Mouse (Mus musculus) 416B (cell line): Measurements from ENCODE around the gene Kat5.

Experiments used
- DNase-seq: peaks from one replicate; pipeline ENCODE4 v3.0.0; 2011; ENCODE audit warnings: low read depth

The Kat5 gene

DNA sequence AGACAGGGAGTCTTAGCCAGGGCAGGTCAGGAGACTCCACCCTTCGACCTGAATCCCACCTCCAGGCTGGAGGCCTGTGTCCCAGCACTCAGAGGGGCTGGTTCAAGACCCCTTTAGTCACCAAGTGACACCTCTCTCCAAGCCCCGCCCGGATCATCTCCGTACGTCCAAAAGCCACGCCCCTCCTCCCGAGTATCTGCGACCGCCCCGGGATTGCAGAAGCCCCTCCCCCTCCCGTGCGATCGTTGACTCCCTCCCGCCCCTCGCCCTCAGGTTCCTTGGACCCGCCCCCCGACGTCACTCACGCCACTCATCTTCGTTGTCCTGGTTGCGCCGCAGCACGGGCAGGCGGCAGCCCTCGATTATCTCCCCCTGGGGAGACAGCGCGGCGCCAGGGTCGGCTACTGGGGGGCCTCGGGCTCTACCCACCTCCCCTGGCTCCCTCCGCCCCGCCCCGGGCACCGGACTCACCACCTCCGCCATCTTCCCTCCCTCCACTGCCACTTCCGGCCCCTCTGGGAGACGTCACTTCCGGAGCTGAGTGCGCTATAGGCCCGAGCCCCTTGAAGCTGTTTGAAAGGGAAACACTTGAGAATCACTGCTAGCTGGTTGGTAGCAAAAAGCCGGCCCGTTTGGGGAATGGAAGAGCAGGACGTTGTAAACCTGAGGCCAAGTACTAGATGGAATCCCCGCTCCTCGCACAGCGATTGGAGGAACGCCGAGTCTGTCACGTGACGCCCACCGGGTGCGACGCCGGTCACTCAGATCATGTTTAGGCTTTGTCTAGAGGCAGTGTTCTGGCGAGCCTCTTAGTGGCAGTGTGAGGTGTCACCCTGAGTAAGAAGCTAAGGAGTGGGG is at the start of gene Kat5:
Kat5 (minus strand) TSS at position 691 of the 858 bp plus-strand sequence.
- peak; percentile 96 for DNase-seq

GRCm38 (mm10) chr19:5654720-5655298 is 44.8 kb upstream of the Kat5 start:
- no peak for DNase-seq

DNA sequence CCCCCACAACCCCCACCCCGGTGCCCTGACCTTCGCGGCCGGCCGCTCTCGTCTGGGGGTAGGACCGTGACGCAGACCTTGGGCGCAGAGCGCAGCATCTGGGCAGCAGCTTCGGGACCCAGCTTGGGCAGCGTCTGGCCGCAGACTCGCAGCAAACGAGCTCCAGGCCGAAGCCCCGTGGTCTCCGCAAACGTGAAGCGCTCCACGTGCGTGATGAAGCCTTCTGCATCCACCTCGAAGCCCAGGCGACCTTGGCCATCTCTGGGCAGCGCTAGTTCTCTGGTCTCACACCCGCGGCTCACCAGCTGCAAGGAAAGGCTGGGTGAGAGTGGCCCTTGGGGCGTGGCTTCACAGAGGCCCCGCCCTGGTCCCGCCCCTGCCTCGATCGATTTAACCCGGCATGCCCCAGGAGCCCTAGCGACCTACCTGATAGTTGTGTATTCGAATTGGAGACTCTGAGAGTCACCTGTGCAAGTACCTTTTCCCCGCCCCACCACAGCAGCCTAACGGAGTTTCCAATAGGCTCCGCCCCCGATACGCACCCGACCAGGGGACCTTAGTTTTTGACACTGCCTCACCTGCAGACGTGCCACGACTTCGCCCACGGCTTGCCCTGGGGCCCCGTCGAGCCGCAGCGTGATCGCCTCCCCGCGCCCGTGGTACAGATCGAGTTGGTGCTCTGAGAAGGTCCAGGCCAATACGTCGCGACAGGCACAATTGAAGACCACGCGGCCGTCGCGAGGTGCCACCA is 44.1 kb upstream of the Kat5 start:
- no peak for DNase-seq

- no peak for DNase-seq
These were observed 42.5 kb upstream of the Kat5 start for GRCm38 (mm10) chr19:5652570-5652969.

GRCm38 (mm10) chr19:5651502-5652274 is 41.7 kb upstream of the Kat5 start:
- DNase-seq: no peak

DNA sequence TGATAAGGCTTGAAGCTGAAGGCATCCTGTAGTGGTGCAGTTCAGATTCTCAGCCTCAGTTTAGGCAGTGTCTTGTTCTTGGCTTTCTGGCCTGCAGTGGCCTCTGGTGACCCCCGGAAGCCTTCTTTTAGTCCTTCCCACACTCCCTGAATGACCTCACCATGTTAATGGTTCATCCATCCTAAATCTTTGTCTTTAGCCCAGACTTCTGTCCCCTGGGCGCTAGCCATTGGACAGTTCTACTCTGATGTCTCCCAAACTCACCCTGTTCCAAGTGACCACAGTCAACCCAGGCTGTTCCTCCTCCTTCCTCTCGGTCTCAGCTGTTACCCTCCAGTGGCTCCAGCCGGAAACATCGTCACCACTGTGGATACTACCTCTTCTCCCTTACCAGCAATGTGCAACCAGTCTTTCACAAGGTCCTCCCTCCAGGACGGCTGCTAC is 39.3 kb upstream of the Kat5 start:
- DNase-seq: peak; percentile 62

DNA sequence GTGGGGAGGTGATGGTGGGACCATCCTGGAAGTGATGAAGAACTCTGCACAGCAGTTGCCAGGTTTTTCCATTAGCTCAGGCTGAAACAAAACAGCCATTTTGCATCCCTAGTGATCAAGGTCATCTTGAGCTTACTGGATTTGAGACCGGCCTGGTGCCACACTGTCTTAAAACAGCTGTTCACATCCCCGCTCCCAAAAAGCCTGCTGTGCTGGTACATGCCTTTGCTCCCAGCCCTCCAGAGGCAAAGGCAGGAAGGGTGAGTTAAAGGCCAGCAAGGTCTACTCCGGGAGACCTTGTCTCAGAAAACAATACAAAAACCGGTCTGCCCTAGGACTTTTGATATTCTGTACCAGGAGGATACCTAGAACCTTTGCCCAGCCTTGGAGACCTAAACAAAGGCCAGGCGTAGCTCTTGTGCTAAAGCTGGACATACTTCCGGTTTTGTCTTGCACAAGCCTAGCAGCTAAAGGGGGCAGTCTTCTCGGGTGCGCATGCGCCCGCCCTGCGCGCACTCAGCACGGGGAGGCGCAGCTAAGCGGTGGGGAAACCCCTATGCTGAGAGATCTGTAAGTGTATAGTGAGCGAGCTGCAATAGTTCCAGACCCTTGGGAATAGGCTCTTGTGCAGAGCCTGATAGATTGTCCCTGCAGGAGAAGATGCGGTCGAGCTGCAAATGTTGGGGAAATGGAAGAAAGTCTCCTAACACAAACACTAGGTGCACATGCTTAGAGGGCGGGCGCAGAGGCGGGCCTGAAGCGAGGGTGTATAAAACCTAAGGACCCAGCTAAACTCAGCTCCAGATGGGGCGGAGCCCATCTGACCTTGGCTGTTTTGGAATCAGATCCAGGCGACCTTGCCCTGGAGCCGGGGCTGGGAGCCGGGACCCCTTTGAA is 38.6 kb upstream of the Kat5 start:
- DNase-seq: peak; percentile 85

DNA sequence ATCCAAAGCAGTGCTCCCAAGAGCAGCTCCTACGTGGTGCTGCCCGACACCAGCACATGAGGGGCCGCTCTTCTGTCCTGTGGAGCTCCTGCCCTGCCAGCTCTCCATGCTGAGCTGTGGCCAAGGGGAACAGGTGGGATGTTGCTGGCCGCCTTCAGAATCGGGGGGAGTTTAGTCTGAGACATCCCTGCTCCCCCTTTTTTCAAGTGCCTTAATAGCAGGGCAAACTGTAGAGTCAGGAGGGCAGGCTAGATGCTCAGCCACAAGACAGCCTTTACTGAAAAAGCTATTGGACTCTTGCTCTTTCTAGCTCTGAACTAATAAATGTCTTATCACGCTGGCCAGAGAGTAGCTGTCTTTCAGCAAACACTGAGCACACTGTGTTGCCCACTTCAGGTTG is 37.8 kb upstream of the Kat5 start:
- no peak for DNase-seq

GRCm38 (mm10) chr19:5646731-5647330 is 36.8 kb upstream of the Kat5 start:
- DNase-seq: no peak

DNA sequence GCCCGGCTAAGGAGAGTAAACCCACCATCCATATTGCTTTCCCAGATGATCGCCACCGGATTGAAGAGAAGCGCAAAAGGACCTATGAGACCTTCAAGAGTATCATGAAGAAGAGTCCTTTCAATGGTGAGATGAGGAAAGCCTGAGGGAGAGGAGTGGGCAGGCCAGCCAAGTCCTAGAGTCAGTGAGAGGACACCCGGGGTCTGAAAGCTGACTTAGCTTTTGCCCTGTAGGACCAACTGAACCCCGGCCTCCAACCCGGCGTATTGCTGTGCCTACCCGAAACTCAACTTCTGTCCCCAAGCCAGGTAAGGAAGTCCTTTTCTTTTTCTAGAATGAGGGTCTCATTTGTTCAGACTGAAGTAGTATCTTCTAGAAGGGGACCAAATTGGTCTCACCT is 35.2 kb upstream of the Kat5 start:
- no peak for DNase-seq

DNA sequence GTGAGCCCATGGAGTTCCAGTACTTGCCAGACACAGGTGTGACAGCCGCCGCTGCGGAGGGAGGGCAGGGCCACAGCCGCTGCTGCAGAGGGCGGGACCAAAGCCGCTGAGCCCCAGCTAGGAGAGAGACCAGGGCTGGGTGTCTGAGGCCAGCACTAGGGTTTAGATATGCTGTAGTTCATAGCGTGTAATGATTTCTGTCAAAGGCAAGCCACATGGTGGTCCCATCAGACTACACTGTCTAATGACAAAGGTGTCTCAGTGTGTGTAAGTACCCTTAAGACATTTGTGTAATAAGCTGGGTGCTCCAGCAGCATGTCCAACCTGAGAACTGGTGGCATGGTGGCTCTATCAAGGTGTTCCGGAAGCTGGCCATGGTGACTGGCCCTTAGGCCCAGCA is 31.6 kb upstream of the Kat5 start:
- no peak for DNase-seq

DNA sequence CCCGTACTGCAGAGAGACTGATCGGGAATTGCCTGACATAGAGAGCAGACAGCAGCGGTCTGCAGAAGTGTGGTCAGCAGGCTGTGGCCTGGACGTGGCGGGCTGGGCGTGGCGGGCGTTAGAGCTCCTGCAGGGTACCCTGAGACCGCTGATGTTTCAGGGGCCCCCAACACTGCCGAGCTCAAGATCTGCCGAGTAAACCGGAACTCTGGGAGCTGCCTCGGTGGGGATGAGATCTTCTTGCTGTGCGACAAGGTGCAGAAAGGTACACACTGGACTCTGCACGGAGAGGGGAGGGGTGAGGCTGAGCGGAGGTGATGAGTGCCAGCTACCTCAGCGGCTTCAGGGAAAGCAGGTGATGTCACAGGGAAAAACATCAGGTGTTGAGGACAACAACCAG is 31.0 kb upstream of the Kat5 start:
- no peak for DNase-seq

DNA sequence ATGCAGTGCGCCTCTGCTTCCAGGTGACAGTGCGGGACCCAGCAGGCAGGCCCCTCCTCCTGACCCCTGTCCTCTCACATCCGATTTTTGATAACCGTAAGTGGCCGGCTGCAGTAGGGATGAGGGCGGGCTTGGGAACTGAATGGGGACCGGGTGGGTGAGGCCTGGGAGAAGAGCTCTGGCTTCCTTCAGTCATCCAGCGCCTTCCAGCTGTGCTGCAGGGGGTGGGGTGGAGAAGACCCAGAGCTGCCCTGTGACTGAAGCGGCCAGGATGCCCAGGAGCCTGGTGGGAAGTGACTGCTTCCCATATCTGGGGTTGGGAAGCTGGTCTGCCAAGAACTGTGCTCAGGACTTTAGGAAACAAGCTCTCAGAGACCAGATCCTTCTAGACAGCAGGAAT is 30.3 kb upstream of the Kat5 start:
- DNase-seq: no peak

DNA sequence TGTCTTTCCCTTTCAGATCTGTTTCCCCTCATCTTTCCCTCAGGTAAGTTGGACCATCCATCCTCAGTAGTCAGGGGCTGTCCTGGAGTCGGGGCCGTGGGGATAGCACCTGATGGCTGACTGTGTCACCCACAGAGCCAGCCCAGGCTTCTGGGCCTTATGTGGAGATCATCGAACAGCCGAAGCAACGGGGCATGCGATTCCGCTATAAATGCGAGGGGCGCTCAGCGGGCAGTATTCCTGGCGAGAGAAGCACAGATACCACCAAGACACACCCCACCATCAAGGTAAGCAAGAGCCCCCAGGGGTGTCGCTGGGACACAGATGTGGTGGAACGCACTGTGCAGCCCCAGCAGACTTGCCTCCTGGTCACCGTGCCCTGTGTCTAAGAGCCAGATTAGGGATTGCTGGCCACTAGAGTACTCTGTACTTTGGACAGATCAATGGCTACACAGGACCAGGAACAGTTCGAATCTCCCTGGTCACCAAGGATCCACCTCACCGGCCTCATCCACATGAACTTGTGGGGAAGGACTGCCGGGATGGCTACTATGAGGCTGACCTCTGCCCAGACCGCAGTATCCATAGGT is 28.5 kb upstream of the Kat5 start:
- no peak for DNase-seq

GRCm38 (mm10) chr19:5637069-5638047 is 27.3 kb upstream of the Kat5 start, which contains the start of gene Rela:
Gene Rela, plus strand, starts transcription at chr19:5637483.
- DNase-seq: peak; percentile 91

DNA sequence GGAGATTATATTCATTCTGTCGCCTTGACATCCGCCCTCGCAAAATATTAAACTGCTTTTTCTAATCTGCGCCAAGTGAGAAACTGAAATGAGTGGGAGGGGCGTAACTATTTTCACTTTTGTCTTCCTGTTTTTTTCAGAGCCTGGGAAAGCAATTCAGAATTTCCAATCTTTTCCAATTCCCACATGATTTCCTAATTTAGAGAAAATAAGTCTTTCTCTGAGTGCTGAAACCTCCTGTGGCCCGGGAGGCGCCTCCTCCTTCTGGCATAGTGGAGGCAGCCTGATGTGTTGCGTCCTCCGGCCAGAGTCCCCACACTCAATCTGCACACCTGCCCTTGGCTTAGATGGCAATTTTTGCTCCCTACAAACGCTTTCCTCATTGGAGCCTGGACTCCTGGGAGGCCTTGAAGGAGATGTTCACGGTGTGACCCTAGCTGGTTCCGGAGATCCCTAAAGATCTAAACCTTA is 26.6 kb upstream of the Kat5 start:
- DNase-seq: no peak

GRCm38 (mm10) chr19:5636036-5636570 is 26.1 kb upstream of the Kat5 start:
- no peak for DNase-seq

DNA sequence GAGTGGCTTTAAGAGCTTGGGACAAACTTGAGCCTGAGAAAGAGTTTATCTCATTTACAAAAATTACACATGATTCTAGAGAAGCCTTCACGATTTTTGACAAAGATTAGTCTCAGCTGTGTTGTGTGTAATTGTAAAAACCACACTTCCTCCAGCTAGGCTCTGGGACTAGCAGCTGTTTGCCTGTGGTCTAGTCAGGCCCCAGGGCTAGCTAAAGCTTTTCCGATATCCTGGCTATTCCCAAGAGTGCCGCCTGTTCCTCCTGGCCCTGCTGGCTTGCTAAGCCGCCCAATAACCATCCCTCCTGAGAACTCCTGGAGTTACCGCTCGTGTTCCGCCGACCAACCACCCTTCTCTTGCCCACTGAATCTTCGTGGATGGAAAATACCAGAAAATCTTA is 22.1 kb upstream of the Kat5 start:
- DNase-seq: no peak

DNA sequence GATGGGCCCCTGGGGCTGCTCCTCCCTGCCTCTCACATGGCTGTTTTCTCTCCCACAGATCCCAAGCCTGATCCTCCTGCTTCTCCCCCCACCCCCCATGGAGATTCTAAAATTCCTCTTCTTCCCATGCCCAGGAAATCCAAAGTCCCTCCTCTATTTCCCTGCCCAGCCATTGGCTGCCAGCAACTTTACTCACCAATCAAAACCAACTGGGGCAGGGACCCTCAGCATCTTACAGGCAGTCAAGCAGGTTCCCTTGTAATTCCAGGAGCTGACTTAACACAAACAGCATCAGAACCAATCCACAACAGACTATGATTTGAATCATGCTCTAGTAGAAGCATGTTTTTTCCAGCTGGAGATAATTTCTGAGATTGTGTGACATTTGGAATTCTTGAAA is 19.9 kb upstream of the Kat5 start:
- DNase-seq: no peak
